Mouse (Mus musculus): ENCODE measurements at regions not wholly inside any gene's neighbourhood (a gene's known extent, or its start where the extent isn't known, plus 50 kb on each side); places are given as distances from the start of the nearest gene placed in this dataset.

DNA sequence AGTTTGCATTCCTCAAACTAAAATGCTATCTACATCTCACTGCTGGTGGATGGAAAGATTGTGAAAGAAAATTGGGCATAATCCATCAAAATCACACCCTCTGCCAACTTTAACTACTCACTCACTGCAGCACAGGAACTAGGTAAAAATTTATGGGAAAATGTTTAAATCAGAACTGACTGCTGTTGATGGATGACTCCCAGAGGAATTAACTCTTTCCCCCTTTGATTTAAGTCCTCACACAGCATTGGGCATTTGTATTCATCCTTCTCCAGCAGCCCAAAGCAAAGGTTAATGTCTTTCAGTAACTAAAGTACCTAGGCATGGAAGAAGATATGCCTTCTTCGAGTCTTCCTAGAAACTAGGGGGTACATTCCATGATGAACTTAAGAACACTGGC is 641.3 kb upstream of the Acvr2a start:
- Histone ChIP-seq H3K4me3 (no peak overlapping the region), H3ac (ENCODE audit: control insufficient read depth, insufficient read length) (no peak overlapping the region), H3K27me3 (ENCODE audit: control insufficient read depth, insufficient read depth, insufficient read length) (no peaks in the 10 kb centered on the region), H3K4me2 (ENCODE audit: low read depth) (no peak overlapping the region), H3K79me2 (ENCODE audit: control insufficient read depth, insufficient read depth) (no peaks in the 10 kb centered on the region), H3K36me3 (ENCODE audit: control insufficient read depth, insufficient read depth) (no peaks in the 10 kb centered on the region)
- TF ChIP-seq TCF12 (IDR thresholded peaks at IDR 0.05; ENCODE audit: insufficient read depth, poor library complexity, severe bottlenecking) (no peak), POLR2A (IDR thresholded peaks at IDR 0.05; ENCODE audit: insufficient read length, low read depth) (no peak)

DNA sequence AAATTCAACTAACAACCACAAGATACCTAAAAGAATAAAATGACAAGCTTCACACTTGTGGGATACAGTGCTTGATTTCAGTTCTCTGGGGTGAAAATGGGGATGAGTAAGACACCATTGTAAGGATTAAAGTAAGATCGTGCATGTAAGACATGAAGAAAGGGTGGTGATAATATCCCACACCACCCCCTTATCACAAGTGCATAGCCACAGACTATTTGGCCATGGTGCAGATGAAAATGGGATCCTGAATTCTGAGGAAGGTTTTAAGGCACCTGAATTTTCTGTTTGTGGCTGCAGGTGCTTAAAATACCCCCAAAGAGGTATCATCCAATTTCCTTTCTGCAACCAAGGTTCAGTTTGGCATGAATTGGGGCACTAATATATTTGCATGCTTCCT is 627.7 kb upstream of the Acvr2a start:
- no peak overlapping the region for H3K4me3 ChIP-seq
- TF ChIP-seq REST (IDR thresholded peaks at IDR 0.05; ENCODE audit: insufficient read depth, insufficient read length) (no peak), SRF (IDR thresholded peaks at IDR 0.05; ENCODE audit: control insufficient read depth, insufficient read length, low read depth) (no peak), POLR2AphosphoS2 (IDR thresholded peaks at IDR 0.05; ENCODE audit: insufficient read length, low read depth) (no peak), TCF12 (IDR thresholded peaks at IDR 0.05; ENCODE audit: insufficient read depth, poor library complexity, severe bottlenecking) (no peak), E2F4 (IDR thresholded peaks at IDR 0.05; ENCODE audit: insufficient read depth) (no peak), POLR2A (IDR thresholded peaks at IDR 0.05; ENCODE audit: insufficient read length, low read depth) (no peak), MYOG (IDR thresholded peaks at IDR 0.05; ENCODE audit: control insufficient read depth in 1 of 3, insufficient read depth in 1 of 3, insufficient read length in 2 of 3, low read depth in 2 of 3) (no peak), CEBPB (IDR thresholded peaks at IDR 0.05; ENCODE audit: insufficient read depth, poor library complexity, severe bottlenecking) (no peak), TCF3 (IDR thresholded peaks at IDR 0.05; ENCODE audit: insufficient read length, low read depth) (no peak), USF1 (IDR thresholded peaks at IDR 0.05; ENCODE audit: low read depth) (no peak), MYOD1 (IDR thresholded peaks at IDR 0.05; ENCODE audit: control insufficient read depth in 1 of 3, insufficient read length in 2 of 3, low read depth in 2 of 3) (no peak), MAX (IDR thresholded peaks at IDR 0.05; ENCODE audit: low read depth) (no peak)
- H3ac ChIP-seq (ENCODE audit: control insufficient read depth, insufficient read length): no peak overlapping the region
- no peaks in the 10 kb centered on the region for H3K36me3 ChIP-seq (ENCODE audit: control insufficient read depth, insufficient read depth)
- H3K27me3 ChIP-seq (ENCODE audit: control insufficient read depth, insufficient read depth, insufficient read length): no peaks in the 10 kb centered on the region
- H3K79me2 ChIP-seq (ENCODE audit: control insufficient read depth, insufficient read depth): no peaks in the 10 kb centered on the region
- no peak overlapping the region for H3K4me2 ChIP-seq (ENCODE audit: low read depth)

DNA sequence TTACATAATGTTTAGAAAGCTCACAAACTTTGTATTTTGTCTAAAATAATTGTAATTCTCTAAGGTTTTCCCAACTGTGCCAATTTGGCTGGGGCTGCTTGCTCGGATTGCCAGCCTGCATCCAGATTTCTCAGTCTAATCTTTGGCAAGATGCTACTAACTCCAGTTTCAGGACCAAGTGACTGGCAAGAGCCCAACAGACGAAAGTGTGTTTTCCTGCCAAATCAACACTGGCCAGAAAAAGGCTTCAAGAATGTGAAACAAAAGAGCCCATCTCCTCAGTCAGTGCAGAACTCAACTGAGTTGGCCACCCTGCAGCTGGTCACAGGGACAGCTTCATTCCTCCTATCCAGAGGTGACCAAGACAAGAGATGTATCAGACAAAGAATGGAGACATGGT is 627.3 kb upstream of the Acvr2a start:
- H3K4me3 ChIP-seq: no peak overlapping the region
- H3ac ChIP-seq (ENCODE audit: control insufficient read depth, insufficient read length): no peak overlapping the region

DNA sequence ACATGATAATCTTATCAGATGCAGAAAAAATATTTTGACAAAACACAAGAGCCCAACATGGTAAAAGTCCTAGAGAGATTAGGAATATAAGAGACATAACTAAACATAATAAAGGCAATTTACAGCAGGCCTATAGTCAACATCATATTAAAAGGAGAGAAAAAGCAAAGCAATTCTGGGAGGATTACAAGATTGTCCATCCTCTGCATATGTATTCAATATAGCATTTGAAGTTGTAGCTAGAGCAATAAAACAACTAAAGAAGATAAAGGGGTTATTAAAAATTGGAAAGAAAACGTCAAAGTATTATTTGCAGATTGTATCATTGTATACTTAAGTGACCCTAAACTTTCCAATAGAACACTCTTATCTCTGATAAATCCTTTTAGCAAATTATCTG is 602.1 kb upstream of the Acvr2a start:
- Histone ChIP-seq H3K36me3 (ENCODE audit: control insufficient read depth, insufficient read depth) (no peaks in the 10 kb centered on the region), H3ac (ENCODE audit: control insufficient read depth, insufficient read length) (no peak overlapping the region), H3K79me2 (ENCODE audit: control insufficient read depth, insufficient read depth) (no peaks in the 10 kb centered on the region), H3K4me2 (ENCODE audit: low read depth) (no peak overlapping the region), H3K27me3 (ENCODE audit: control insufficient read depth, insufficient read depth, insufficient read length) (no peaks in the 10 kb centered on the region), H3K4me3 (no peak overlapping the region)
- TF ChIP-seq MYOG (IDR thresholded peaks at IDR 0.05; ENCODE audit: control insufficient read depth in 1 of 3, insufficient read depth in 1 of 3, insufficient read length in 2 of 3, low read depth in 2 of 3) (no peak), SRF (IDR thresholded peaks at IDR 0.05; ENCODE audit: control insufficient read depth, insufficient read length, low read depth) (no peak), TCF12 (IDR thresholded peaks at IDR 0.05; ENCODE audit: insufficient read depth, poor library complexity, severe bottlenecking) (no peak), MAX (IDR thresholded peaks at IDR 0.05; ENCODE audit: low read depth) (no peak), POLR2AphosphoS2 (IDR thresholded peaks at IDR 0.05; ENCODE audit: insufficient read length, low read depth) (no peak), CEBPB (IDR thresholded peaks at IDR 0.05; ENCODE audit: insufficient read depth, poor library complexity, severe bottlenecking) (no peak), E2F4 (IDR thresholded peaks at IDR 0.05; ENCODE audit: insufficient read depth) (no peak), REST (IDR thresholded peaks at IDR 0.05; ENCODE audit: insufficient read depth, insufficient read length) (no peak), POLR2A (IDR thresholded peaks at IDR 0.05; ENCODE audit: insufficient read length, low read depth) (no peak), TCF3 (IDR thresholded peaks at IDR 0.05; ENCODE audit: insufficient read length, low read depth) (no peak), USF1 (IDR thresholded peaks at IDR 0.05; ENCODE audit: low read depth) (no peak), MYOD1 (IDR thresholded peaks at IDR 0.05; ENCODE audit: control insufficient read depth in 1 of 3, insufficient read length in 2 of 3, low read depth in 2 of 3) (no peak)

More for the DNA sequence above, 627.3 kb upstream of the Acvr2a start:
- Histone ChIP-seq H3K4me2 (ENCODE audit: low read depth) (no peak overlapping the region), H3K79me2 (ENCODE audit: control insufficient read depth, insufficient read depth) (no peaks in the 10 kb centered on the region), H3K27me3 (ENCODE audit: control insufficient read depth, insufficient read depth, insufficient read length) (no peaks in the 10 kb centered on the region), H3K36me3 (ENCODE audit: control insufficient read depth, insufficient read depth) (no peaks in the 10 kb centered on the region)
- TF ChIP-seq REST (IDR thresholded peaks at IDR 0.05; ENCODE audit: insufficient read depth, insufficient read length) (no peak), USF1 (IDR thresholded peaks at IDR 0.05; ENCODE audit: low read depth) (no peak), SRF (IDR thresholded peaks at IDR 0.05; ENCODE audit: control insufficient read depth, insufficient read length, low read depth) (no peak), CEBPB (IDR thresholded peaks at IDR 0.05; ENCODE audit: insufficient read depth, poor library complexity, severe bottlenecking) (no peak), E2F4 (IDR thresholded peaks at IDR 0.05; ENCODE audit: insufficient read depth) (no peak), TCF3 (IDR thresholded peaks at IDR 0.05; ENCODE audit: insufficient read length, low read depth) (no peak), MAX (IDR thresholded peaks at IDR 0.05; ENCODE audit: low read depth) (no peak), MYOD1 (IDR thresholded peaks at IDR 0.05; ENCODE audit: control insufficient read depth in 1 of 3, insufficient read length in 2 of 3, low read depth in 2 of 3) (no peak), TCF12 (IDR thresholded peaks at IDR 0.05; ENCODE audit: insufficient read depth, poor library complexity, severe bottlenecking) (no peak), POLR2AphosphoS2 (IDR thresholded peaks at IDR 0.05; ENCODE audit: insufficient read length, low read depth) (no peak), MYOG (IDR thresholded peaks at IDR 0.05; ENCODE audit: control insufficient read depth in 1 of 3, insufficient read depth in 1 of 3, insufficient read length in 2 of 3, low read depth in 2 of 3) (no peak), POLR2A (IDR thresholded peaks at IDR 0.05; ENCODE audit: insufficient read length, low read depth) (no peak)

DNA sequence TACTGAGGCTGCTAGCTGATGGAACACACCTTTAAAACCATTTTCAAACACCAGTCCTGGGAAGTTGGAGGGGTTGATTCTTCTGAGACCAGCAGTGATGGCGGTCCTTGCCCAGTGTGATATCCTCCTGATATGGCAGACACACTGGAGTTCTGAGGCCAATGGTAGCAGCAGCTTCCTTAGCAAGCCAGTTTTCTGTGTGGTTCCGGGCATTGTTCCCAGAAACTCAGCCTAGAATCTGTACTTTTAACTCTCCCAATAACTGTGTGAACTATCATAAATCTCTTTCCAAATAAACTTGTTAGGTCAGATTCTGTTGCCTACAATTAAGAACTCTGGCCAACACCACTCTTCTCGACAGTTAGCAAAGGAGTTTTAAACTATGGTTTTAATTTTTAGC is 593.1 kb upstream of the Acvr2a start:
- no peaks in the 10 kb centered on the region for H3K36me3 ChIP-seq (ENCODE audit: control insufficient read depth, insufficient read depth)
- no peak overlapping the region for H3ac ChIP-seq (ENCODE audit: control insufficient read depth, insufficient read length)
- TF ChIP-seq CEBPB (IDR thresholded peaks at IDR 0.05; ENCODE audit: insufficient read depth, poor library complexity, severe bottlenecking): no peak
- TF ChIP-seq POLR2A (IDR thresholded peaks at IDR 0.05; ENCODE audit: insufficient read length, low read depth): no peak
- TF ChIP-seq USF1 (IDR thresholded peaks at IDR 0.05; ENCODE audit: low read depth): no peak
- no peak for TF ChIP-seq TCF12 (IDR thresholded peaks at IDR 0.05; ENCODE audit: insufficient read depth, poor library complexity, severe bottlenecking)
- TF ChIP-seq MYOD1 (IDR thresholded peaks at IDR 0.05; ENCODE audit: control insufficient read depth in 1 of 3, insufficient read length in 2 of 3, low read depth in 2 of 3): no peak
- TF ChIP-seq SRF (IDR thresholded peaks at IDR 0.05; ENCODE audit: control insufficient read depth, insufficient read length, low read depth): no peak
- TF ChIP-seq POLR2AphosphoS2 (IDR thresholded peaks at IDR 0.05; ENCODE audit: insufficient read length, low read depth): no peak
- no peak for TF ChIP-seq REST (IDR thresholded peaks at IDR 0.05; ENCODE audit: insufficient read depth, insufficient read length)
- TF ChIP-seq TCF3 (IDR thresholded peaks at IDR 0.05; ENCODE audit: insufficient read length, low read depth): no peak
- no peak for TF ChIP-seq MAX (IDR thresholded peaks at IDR 0.05; ENCODE audit: low read depth)
- no peak for TF ChIP-seq E2F4 (IDR thresholded peaks at IDR 0.05; ENCODE audit: insufficient read depth)
- H3K79me2 ChIP-seq (ENCODE audit: control insufficient read depth, insufficient read depth): no peaks in the 10 kb centered on the region
- H3K4me2 ChIP-seq (ENCODE audit: low read depth): peak overlapping the region; percentile 10
- no peaks in the 10 kb centered on the region for H3K27me3 ChIP-seq (ENCODE audit: control insufficient read depth, insufficient read depth, insufficient read length)
- no peak overlapping the region for H3K4me3 ChIP-seq
